Mouse (Mus musculus): Measurements from ENCODE around the gene Galntl5. TPM values are rescaled to one million over a fixed set of nuclear protein-coding genes. Genes with fewer than 3 reads are reported as not detected.

The Galntl5 gene
- not detected in 2 replicates for polyA plus RNA-seq (2015; fragmentation: Nextera tagmentation; extraction: Ambion mirVana)

DNA sequence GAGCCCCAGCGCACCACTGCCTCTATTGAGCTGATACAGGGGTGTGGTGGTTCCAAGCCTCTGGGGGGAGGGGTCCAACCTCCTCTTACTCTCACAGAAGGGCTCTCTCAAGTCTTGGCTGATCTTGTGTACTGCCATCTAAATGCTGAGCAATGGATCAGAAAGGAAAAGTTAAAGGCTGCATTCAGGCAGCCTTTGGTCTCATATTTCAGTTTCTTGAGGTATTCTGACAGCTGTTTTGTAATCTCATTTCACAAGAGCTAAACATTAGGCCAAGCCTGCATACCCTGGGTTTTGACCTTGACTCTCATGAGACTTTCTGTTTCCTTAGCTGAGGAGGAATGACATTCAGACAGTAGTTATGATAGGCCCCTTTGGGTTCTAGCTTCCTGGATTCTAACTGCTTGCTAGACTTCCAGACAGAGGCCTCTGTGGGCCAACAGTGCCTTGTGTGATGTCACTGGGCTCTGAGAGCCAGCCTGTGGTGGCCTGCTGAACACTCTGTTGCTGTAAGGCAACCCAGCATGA is at the start of gene Galntl5:
Galntl5 (plus strand) TSS at position 457 of the 528 bp plus-strand sequence.
- H3K36me3 ChIP-seq, result no peaks in the 10 kb centered on the region
- H3K4me3 ChIP-seq, result no peak within 1 kb of the TSS
- ATAC-seq (replicated peaks; ENCODE audit: insufficient number of reproducible peaks, insufficient read depth, low FRiP score, low read depth), result no peak
- no peaks in the 10 kb centered on the region for H3K9me3 ChIP-seq (replicated peaks)
- WGBS, result 77% methylated on average over 1 of the region's 1 CpGs
- no peaks in the 10 kb centered on the region for H3K4me1 ChIP-seq (replicated peaks)
- H3K4me2 ChIP-seq, result no peak within 1 kb of the TSS
- no peak within 1 kb of the TSS for H3K27ac ChIP-seq
- H3K9ac ChIP-seq, result no peak within 1 kb of the TSS
- H3K27me3 ChIP-seq, result no peaks in the 10 kb centered on the region

DNA sequence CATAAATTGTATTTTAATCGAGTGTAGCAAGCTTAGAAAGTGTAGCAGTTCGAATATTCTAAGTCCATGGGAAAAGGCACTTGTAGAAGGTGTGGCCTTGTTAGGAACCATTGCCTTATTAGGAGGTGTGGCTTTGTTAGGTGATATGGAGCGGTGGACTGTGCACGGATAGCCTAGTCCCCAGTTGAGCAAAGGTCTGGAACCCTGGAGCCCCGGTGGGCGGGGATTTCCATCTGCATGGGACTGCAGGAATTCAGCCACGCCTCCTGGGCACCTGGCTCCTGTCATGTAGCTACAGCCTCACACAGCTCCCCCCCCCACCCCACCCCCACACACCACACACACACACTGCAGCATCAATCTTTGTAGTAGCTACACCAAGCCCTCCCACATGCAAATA is 34.6 kb upstream of the Galntl5 start:
- WGBS, result 65% methylated on average over 7 of the region's 7 CpGs
- Histone ChIP-seq H3K27me3 (no peaks in the 10 kb centered on the region), H3K4me3 (no peak overlapping the region), H3K9me3 (replicated peaks) (no peaks in the 10 kb centered on the region), H3K9ac (no peak overlapping the region), H3K4me1 (replicated peaks) (no peaks in the 10 kb centered on the region), H3K4me2 (no peak overlapping the region), H3K36me3 (no peaks in the 10 kb centered on the region), H3K27ac (no peak overlapping the region)
- no peak for ATAC-seq (replicated peaks; ENCODE audit: insufficient number of reproducible peaks, insufficient read depth, low FRiP score, low read depth)

DNA sequence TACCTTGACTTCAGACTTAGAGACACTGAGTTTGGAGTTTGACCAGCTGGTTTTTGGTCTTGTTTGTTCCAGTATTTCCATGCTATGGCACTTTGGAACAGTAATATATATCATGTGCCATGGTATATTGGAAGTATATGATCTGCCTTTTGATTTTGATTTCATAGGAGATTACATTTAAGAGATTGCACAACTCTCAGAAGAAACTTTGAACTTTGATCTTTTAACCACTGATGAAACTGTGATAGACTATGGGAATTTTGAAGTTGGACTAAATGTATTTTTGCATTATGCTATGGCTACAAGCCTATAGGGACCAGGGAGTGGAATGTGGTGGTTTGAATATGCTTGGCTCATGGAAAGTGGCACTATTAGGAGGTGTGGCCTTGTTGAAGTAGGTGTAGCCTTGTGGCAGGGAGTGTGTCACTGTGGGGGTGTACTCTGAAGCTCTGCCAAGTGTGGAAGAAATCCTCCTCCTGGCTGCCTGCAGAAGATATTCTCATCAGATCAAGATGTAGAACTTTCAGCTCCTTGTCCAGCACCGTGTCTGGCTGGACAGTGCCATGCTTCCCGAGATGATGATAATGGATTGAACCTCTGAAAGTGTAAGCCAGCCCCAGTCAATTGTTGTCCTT is 31.8 kb upstream of the Galntl5 start:
- Histone ChIP-seq H3K9ac (no peak overlapping the region), H3K36me3 (no peaks in the 10 kb centered on the region), H3K27me3 (no peaks in the 10 kb centered on the region), H3K9me3 (replicated peaks) (no peaks in the 10 kb centered on the region), H3K4me1 (replicated peaks) (no peaks in the 10 kb centered on the region), H3K27ac (no peak overlapping the region), H3K4me3 (no peak overlapping the region), H3K4me2 (no peak overlapping the region)
- WGBS, result 60% methylated on average over 2 of the region's 2 CpGs
- ATAC-seq (replicated peaks; ENCODE audit: insufficient number of reproducible peaks, insufficient read depth, low FRiP score, low read depth), result no peak

DNA sequence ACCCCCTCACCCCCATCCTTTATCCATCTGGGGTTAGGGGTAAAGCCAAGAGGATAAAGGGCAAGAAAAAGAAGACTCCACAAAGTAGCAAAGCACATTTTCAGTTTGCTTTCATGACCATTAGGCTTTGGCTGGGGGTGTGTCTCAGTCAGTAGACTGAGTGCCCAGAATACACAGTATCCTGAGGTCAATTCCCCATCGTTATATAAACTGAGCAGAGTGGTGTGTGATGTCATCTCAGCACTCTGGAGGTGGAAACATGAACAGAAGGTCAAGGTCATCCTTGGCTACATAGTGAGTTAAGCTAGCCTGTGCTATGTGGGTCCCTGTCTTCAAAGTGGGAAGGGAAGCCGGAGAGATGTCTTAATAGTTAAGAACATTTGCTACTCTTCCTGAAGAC is 27.8 kb upstream of the Galntl5 start:
- WGBS, result 71% methylated on average over 2 of the region's 2 CpGs
- ATAC-seq (replicated peaks; ENCODE audit: insufficient number of reproducible peaks, insufficient read depth, low FRiP score, low read depth), result no peak
- H3K4me3 ChIP-seq, result no peak overlapping the region
- H3K4me2 ChIP-seq, result no peak overlapping the region
- H3K9ac ChIP-seq, result no peak overlapping the region
- no peak overlapping the region for H3K27ac ChIP-seq
- H3K4me1 ChIP-seq (replicated peaks), result no peaks in the 10 kb centered on the region
- H3K9me3 ChIP-seq (replicated peaks), result no peaks in the 10 kb centered on the region
- H3K36me3 ChIP-seq, result no peaks in the 10 kb centered on the region
- H3K27me3 ChIP-seq, result no peaks in the 10 kb centered on the region

DNA sequence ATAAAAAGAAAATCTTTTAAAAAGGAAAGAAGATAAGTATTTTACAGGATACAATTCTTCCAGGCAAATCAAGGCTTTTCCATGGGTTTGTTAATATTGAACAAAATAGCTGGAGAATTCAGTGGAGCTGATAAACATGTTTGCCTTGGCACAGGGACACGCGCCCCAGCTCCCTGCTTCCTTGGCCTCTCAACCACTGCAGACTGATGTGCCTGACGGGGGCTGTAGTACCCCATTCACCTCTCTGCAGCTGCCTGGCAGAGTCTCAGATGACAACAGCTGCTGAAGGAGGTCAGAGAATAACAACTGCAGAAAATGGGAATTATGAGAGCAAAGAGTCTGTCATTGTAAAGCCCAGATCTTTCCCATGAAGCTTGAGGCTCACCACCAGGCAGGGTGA is 27.3 kb upstream of the Galntl5 start:
- no peak overlapping the region for H3K4me3 ChIP-seq
- 51% methylated on average over 3 of the region's 3 CpGs for WGBS
- H3K27ac ChIP-seq, result no peak overlapping the region
- H3K9me3 ChIP-seq (replicated peaks), result no peaks in the 10 kb centered on the region
- ATAC-seq (replicated peaks; ENCODE audit: insufficient number of reproducible peaks, insufficient read depth, low FRiP score, low read depth), result no peak
- H3K27me3 ChIP-seq, result no peaks in the 10 kb centered on the region
- no peak overlapping the region for H3K9ac ChIP-seq
- no peaks in the 10 kb centered on the region for H3K36me3 ChIP-seq
- no peaks in the 10 kb centered on the region for H3K4me1 ChIP-seq (replicated peaks)
- no peak overlapping the region for H3K4me2 ChIP-seq

DNA sequence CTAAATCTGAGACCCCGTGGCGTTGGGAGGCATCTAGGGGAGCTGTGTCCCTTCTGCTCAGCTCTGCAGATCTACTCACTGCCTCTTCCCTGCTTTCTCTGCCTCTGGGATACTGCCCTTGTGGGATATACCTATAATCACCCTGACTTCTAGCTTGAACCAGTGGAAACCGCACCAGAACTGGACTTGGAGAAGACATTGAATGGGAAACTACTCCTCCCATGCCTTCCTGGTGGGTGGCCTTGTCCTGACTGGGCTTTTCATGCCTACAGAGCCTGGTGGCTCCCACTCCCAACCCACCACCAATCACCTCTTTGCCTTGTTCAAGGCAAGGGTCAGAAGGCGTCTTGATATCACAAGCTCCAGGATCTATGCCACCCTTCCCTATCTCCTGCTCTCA is 26.4 kb upstream of the Galntl5 start:
- Histone ChIP-seq H3K36me3 (no peaks in the 10 kb centered on the region), H3K27ac (no peak overlapping the region), H3K9ac (no peak overlapping the region), H3K9me3 (replicated peaks) (no peaks in the 10 kb centered on the region), H3K4me3 (no peak overlapping the region), H3K4me1 (replicated peaks) (no peaks in the 10 kb centered on the region), H3K4me2 (no peak overlapping the region), H3K27me3 (no peaks in the 10 kb centered on the region)
- 82% methylated on average over 4 of the region's 4 CpGs for WGBS
- ATAC-seq (replicated peaks; ENCODE audit: insufficient number of reproducible peaks, insufficient read depth, low FRiP score, low read depth), result no peak

DNA sequence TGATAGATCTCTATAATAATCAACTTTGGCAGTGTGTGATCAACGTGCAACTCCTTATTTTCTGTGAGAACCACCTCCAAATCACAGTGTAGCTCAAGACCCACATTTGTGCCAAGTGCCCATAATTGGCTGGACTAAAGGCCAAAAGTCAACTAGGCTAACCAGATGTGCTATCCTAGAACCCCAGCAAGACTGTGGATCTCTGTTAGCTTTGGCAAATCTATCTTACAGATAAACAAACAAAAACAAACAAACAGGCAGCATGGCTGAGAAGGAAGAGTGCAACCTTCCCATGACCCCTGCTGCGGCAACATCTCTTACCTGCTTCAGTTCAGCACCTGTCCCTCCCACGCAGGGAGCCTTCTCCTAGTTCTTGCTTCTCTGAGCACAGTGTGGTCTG is 25.9 kb upstream of the Galntl5 start:
- Histone ChIP-seq H3K4me2 (no peak overlapping the region), H3K4me1 (replicated peaks) (no peaks in the 10 kb centered on the region), H3K9me3 (replicated peaks) (no peaks in the 10 kb centered on the region), H3K9ac (no peak overlapping the region), H3K36me3 (no peaks in the 10 kb centered on the region), H3K27ac (no peak overlapping the region), H3K4me3 (no peak overlapping the region), H3K27me3 (no peaks in the 10 kb centered on the region)
- ATAC-seq (replicated peaks; ENCODE audit: insufficient number of reproducible peaks, insufficient read depth, low FRiP score, low read depth), result no peak
- 74% methylated on average over 3 of the region's 3 CpGs for WGBS

DNA sequence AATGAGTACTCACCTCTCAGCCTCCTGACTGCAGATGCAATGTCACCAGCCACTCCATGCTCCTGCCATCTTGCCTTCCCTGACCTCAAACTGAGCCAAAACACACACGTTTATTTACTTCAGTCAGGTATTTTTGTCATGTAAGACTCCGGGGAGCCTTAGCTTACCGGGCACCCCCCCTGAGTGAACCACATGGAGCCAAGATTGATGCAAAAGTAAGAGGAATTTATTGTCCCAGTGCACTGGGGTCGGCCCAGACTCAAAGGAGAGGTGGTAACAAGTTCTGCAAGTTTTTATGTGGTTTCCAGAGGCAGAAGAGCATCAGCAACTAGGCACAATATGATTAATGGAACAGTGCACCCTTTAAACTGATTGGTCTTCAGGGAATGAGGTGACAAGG is 24.1 kb upstream of the Galntl5 start:
- ATAC-seq (replicated peaks; ENCODE audit: insufficient number of reproducible peaks, insufficient read depth, low FRiP score, low read depth), result no peak
- WGBS, result 48% methylated on average over 4 of the region's 4 CpGs
- Histone ChIP-seq H3K27me3 (no peaks in the 10 kb centered on the region), H3K4me1 (replicated peaks) (no peaks in the 10 kb centered on the region), H3K4me3 (no peak overlapping the region), H3K9me3 (replicated peaks) (no peaks in the 10 kb centered on the region), H3K4me2 (no peak overlapping the region), H3K27ac (no peak overlapping the region), H3K9ac (no peak overlapping the region), H3K36me3 (no peaks in the 10 kb centered on the region)

DNA sequence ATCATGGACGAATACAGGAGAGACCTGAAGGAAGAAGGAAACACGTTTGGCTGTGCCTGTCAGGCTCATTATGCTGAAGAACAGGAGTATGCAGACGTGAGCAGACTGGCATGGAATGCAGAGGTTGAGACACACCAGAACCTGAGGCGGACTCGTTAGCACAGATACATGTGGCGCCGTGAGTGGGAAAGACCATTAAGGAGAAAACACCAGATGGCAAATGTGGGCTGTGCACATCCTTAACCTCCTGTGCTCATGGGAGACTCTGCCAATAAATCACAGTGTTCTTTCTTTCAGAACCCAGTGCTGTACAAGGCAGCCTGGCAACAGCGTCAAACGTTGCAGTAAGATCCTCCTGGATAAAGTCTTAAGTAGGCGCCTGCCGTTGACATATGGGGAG is 20.7 kb upstream of the Galntl5 start:
- Histone ChIP-seq H3K4me3 (no peak overlapping the region), H3K9ac (no peak overlapping the region), H3K27me3 (no peaks in the 10 kb centered on the region; the same call in 1 of the 2 replicates), H3K27ac (no peak overlapping the region), H3K4me1 (replicated peaks) (no peaks in the 10 kb centered on the region), H3K4me2 (no peak overlapping the region), H3K36me3 (no peaks in the 10 kb centered on the region), H3K9me3 (replicated peaks) (no peaks in the 10 kb centered on the region)
- no peak for ATAC-seq (replicated peaks; ENCODE audit: insufficient number of reproducible peaks, insufficient read depth, low FRiP score, low read depth)
- 70% methylated on average over 11 of the region's 11 CpGs for WGBS

DNA sequence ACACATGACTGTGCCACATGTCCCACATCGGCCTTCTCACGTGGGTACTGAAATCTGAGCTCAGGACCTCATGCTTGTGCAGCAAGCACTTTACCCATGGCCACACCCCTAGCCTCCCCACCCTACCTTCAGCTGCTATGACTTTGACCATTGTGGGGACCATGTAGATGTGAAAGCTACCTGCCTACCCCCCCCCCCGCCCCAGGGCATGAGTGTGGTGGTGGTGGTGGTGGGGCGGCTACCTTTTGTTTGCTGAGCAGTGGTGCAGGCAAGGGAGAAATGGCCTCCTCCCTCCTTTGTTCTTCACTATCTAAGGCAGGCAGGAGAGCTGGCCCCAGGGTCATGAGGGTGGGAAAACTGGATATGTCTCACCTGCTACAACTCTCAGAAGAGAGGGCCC is 18.3 kb upstream of the Galntl5 start:
- WGBS, result 68% methylated on average over 4 of the region's 4 CpGs
- ATAC-seq (replicated peaks; ENCODE audit: insufficient number of reproducible peaks, insufficient read depth, low FRiP score, low read depth), result no peak
- no peak overlapping the region for H3K4me3 ChIP-seq

DNA sequence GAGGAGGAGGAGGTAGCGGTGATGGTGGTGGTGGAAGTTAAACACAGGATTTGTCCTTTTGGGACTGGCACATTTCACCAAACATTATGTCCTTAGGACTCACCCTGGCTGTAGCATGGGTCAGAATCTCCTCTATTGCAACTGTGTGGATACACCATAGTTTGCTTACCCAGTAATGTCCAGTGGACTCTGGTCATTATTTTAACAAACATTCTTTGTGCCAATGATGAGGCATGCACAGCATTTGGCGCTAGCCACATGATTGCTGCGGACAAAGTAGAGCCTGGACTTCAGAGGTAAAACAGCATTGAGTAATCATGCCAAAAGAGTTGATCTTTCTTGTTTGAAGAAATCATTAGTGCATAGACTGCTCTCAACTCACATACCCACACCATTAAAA is 17.3 kb upstream of the Galntl5 start:
- H3K27me3 ChIP-seq, result no peaks in the 10 kb centered on the region; the same call in 1 of the 2 replicates
- no peaks in the 10 kb centered on the region for H3K4me1 ChIP-seq (replicated peaks)
- no peaks in the 10 kb centered on the region for H3K36me3 ChIP-seq
- no peaks in the 10 kb centered on the region for H3K9me3 ChIP-seq (replicated peaks)
- no peak for ATAC-seq (replicated peaks; ENCODE audit: insufficient number of reproducible peaks, insufficient read depth, low FRiP score, low read depth)
- H3K27ac ChIP-seq, result no peak overlapping the region
- H3K4me2 ChIP-seq, result no peak overlapping the region
- 87% methylated on average over 3 of the region's 3 CpGs for WGBS
- no peak overlapping the region for H3K9ac ChIP-seq
- no peak overlapping the region for H3K4me3 ChIP-seq

More for the DNA sequence above, 18.3 kb upstream of the Galntl5 start:
- Histone ChIP-seq H3K9me3 (replicated peaks) (no peaks in the 10 kb centered on the region), H3K4me2 (no peak overlapping the region), H3K36me3 (no peaks in the 10 kb centered on the region), H3K4me1 (replicated peaks) (no peaks in the 10 kb centered on the region), H3K27me3 (no peaks in the 10 kb centered on the region; the same call in 1 of the 2 replicates), H3K9ac (no peak overlapping the region), H3K27ac (no peak overlapping the region)

DNA sequence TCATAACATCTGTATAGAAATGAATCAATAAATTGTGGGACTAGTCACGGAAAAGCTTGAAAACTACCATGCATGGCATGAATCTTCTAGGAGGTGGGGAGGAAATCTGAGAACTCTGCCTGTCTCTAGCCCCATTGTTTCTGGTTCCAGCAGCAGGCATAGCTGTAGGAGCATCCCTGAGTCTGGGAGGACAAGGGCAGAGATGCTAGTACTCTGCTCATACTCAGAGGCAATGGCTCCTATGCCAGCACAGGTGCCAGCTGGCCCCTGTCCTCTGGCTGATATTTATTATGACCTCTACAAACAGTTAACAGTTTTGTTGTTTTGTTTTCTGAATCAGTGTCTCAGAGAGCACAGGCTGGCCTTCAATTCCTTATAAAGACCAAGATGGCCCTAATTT is 16.9 kb upstream of the Galntl5 start:
- Histone ChIP-seq H3K9me3 (replicated peaks) (no peaks in the 10 kb centered on the region), H3K27me3 (no peaks in the 10 kb centered on the region; the same call in 1 of the 2 replicates), H3K4me2 (no peak overlapping the region), H3K4me1 (replicated peaks) (no peaks in the 10 kb centered on the region), H3K9ac (no peak overlapping the region), H3K36me3 (no peaks in the 10 kb centered on the region), H3K4me3 (no peak overlapping the region), H3K27ac (no peak overlapping the region)
- WGBS, result 81% methylated on average over 1 of the region's 1 CpGs
- no peak for ATAC-seq (replicated peaks; ENCODE audit: insufficient number of reproducible peaks, insufficient read depth, low FRiP score, low read depth)
